Mouse (Mus musculus): ENCODE data around the gene Col20a1. TPM values are rescaled to one million over a fixed set of nuclear protein-coding genes. Genes with fewer than 3 reads are reported as not detected.

Gene Col20a1
- polyA plus RNA-seq, 1 experiment: 1.1 TPM

DNA sequence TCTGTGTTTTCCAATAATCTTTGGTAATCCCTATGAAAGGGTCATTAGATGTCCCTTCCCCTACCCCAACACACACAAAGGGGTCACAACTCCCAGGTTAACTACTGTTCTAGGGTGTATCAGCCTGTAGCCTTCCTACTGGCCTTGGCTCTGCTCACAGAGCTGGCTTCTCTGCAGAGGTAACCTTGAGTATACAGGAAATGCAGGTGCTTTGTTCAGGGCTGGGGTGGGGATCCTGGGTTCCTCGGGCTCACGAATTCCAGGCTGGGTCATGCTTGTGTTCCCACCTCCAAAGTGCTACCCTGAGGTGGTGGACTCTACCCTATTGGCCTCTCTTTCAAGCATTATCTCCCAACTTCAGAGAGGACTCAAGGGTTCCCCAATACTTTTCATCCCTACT lies 700 bp upstream of the Col20a1 start:
- H3K4me1 ChIP-seq (ENCODE audit: control insufficient read depth, insufficient read depth, insufficient read length, low read length): no peaks in the 10 kb centered on the region
- H3K4me3 ChIP-seq (ENCODE audit: insufficient read depth, low read depth, low read length): no peak overlapping the region
- no peak overlapping the region for H3K27ac ChIP-seq (replicated peaks; ENCODE audit: low read depth, low read length)

GRCm38 (mm10) chr2:180987001-180987400 lies 666 bp downstream of the Col20a1 start:
- Histone ChIP-seq H3K27ac (replicated peaks; ENCODE audit: low read depth, low read length) (no peak overlapping the region), H3K4me3 (ENCODE audit: insufficient read depth, low read depth, low read length) (no peak overlapping the region), H3K4me1 (ENCODE audit: control insufficient read depth, insufficient read depth, insufficient read length, low read length) (no peaks in the 10 kb centered on the region)

DNA sequence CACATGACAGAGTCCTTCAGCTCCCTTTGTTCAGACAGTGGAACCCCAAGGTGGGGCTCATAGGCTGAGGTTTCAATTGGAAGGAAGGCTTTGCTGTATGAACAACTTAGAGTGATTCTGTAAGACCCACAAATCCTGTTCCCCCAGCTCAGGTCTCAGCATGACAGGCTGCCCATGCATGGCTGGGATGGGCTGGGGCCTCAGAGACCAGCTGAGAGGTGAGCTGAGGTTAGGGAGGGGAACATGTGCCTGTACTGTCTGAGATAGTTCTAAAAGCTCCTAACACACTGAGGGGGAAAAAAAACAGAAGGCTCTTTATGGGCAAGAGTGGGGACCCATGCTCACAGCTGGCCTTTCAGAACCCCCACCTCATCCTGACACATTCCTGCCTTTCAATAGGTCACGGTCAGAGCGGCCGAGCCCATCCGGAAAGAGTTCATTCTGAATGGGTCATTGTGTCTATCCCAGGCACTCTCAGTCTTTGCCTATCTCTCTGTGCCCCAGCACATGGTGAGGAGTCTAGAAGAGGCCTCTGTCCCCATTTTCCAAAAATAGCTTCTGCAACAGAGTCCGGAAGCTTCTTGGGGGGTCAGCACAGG lies 1.2 kb downstream of the Col20a1 start:
- no peak overlapping the region for H3K4me3 ChIP-seq (ENCODE audit: insufficient read depth, low read depth, low read length)
- no peak overlapping the region for H3K27ac ChIP-seq (replicated peaks; ENCODE audit: low read depth, low read length)
- H3K4me1 ChIP-seq (ENCODE audit: control insufficient read depth, insufficient read depth, insufficient read length, low read length): no peaks in the 10 kb centered on the region

DNA sequence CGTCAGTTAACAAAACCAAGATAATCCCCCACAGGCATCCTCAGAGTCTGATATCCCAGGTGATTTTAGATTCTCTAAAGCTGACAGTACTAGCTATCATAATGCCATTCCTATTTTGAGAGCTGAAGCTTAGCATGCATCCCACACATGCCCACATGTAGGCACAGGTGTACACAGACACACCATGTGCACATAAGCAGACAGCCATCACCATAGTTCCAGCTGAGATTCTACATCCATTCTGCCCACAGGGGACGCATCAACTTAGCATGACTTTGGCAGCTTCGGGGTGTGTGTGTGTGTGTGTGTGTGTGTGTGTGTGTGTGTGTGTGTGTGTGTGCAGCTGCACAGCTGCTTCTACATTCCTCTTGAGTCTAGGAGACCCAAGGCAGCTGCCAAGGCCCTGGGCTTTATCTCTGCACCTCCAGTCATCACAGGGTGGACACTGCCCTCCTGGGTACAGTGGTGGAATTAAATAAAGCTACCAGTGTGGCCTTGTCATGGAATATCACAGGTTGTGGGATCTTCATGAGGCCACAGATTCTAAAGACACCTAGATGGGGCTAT lies 2.1 kb downstream of the Col20a1 start:
- Histone ChIP-seq H3K4me3 (ENCODE audit: insufficient read depth, low read depth, low read length) (no peak overlapping the region), H3K4me1 (ENCODE audit: control insufficient read depth, insufficient read depth, insufficient read length, low read length) (no peaks in the 10 kb centered on the region), H3K27ac (replicated peaks; ENCODE audit: low read depth, low read length) (no peak overlapping the region)

DNA sequence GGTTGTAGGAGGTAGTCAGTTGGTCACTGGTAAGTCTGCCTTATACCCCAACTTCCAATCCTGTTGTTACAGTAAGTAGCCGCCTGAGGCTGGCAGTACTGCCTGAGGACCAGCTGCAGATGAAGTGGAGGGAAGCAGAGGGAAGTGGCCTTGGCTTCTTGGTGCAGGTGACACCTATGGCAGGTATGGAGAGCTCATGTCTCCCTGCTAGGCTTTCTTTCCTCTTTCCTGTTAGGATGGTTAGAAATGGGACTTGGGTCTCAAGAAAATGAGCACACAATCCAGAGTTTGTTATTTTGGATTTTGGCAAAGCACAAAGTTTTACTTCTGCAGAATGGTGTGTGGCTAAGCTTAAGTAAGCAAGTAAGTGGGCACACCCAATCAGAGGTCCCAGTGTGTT lies 2.6 kb downstream of the Col20a1 start:
- H3K4me1 ChIP-seq (ENCODE audit: control insufficient read depth, insufficient read depth, insufficient read length, low read length): no peaks in the 10 kb centered on the region
- H3K27ac ChIP-seq (replicated peaks; ENCODE audit: low read depth, low read length): no peak overlapping the region
- H3K4me3 ChIP-seq (ENCODE audit: insufficient read depth, low read depth, low read length): no peak overlapping the region

GRCm38 (mm10) chr2:180990347-180990746 lies 4.0 kb downstream of the Col20a1 start:
- no peaks in the 10 kb centered on the region for H3K4me1 ChIP-seq (ENCODE audit: control insufficient read depth, insufficient read depth, insufficient read length, low read length)
- no peak overlapping the region for H3K27ac ChIP-seq (replicated peaks; ENCODE audit: low read depth, low read length)
- no peak overlapping the region for H3K4me3 ChIP-seq (ENCODE audit: insufficient read depth, low read depth, low read length)

DNA sequence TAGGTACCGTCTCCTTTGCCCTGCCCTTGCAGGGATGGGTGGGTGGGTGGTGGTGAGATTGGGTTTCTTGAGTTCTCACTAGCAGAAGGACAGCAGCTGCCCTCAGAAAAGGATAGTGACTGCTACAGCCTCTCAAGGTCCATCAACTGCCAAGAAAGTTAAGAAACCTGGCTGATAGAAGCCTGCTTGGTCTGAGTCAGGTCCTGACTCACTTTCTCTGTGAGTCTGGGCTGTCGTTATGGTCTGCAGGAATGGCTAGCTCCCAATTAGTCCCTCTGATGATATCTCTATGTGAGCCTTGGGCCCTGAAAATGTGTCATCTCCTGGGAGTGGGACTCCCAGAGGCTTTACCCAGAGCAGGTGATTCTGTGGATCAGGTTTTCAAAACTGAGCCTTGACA lies 8.0 kb downstream of the Col20a1 start:
- Histone ChIP-seq H3K4me3 (ENCODE audit: insufficient read depth, low read depth, low read length) (no peak overlapping the region), H3K27ac (replicated peaks; ENCODE audit: low read depth, low read length) (no peak overlapping the region), H3K4me1 (ENCODE audit: control insufficient read depth, insufficient read depth, insufficient read length, low read length) (no peaks in the 10 kb centered on the region)

DNA sequence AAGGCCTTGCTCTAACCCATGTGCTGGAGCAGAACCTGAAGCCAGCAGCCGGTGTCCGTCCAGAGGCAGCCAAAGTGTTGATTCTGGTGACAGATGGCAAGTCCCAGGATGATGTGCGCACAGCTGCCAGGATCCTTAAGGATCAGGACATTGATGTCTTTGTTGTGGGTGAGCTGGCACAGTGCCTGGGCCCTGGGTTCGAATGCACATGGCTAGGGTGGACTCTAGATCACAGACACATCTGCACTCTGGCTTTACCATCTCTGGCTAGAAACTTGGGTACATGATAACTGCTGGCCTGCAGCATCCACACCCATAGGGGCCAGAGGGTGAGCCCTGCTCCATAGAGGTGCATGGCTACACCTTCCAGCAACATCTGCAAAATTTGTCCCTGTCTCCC lies 9.1 kb downstream of the Col20a1 start:
- no peak overlapping the region for H3K4me3 ChIP-seq (ENCODE audit: insufficient read depth, low read depth, low read length)
- H3K4me1 ChIP-seq (ENCODE audit: control insufficient read depth, insufficient read depth, insufficient read length, low read length): no peaks in the 10 kb centered on the region
- H3K27ac ChIP-seq (replicated peaks; ENCODE audit: low read depth, low read length): no peak overlapping the region

DNA sequence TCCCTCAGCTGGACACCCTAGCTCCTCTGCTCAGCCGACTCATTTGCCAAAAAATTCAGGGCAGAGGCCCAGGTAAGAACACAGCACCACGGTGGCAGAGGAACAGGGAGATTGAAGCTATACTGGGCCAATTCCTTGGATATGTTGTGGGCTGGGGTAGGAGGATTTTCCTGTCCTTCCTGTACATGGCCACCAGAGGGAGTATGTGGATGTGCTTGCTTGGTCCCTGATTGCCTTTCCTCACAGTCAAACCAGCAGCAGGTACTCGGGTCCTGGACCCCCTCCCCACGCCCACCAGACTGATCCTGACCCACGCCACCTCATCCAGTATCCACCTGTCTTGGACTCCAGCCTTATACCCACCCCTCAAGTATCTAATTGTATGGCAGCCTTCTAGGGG lies 10.1 kb downstream of the Col20a1 start:
- Histone ChIP-seq H3K27ac (replicated peaks; ENCODE audit: low read depth, low read length) (no peak overlapping the region), H3K4me1 (ENCODE audit: control insufficient read depth, insufficient read depth, insufficient read length, low read length) (no peaks in the 10 kb centered on the region), H3K4me3 (ENCODE audit: insufficient read depth, low read depth, low read length) (no peak overlapping the region)

DNA sequence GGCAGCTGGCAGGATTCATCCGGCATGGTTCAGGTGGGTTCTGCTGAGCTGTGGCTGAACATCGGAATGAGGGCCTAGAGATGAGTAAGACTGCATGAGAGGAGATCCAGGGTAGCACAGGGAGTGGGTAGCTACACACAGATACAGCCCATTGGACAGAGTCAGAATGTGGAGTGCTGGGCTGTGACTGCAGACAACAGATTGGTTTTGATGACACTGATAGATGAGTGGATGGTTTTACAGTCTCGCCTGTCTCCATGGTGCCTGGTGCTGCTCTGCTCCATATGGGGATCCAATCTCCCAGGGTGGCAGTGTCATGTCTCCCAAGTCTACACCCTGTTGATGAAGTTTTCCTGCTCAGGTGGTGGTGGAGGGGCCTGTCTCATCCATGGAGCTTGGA lies 10.6 kb downstream of the Col20a1 start:
- Histone ChIP-seq H3K27ac (replicated peaks; ENCODE audit: low read depth, low read length) (no peak overlapping the region), H3K4me3 (ENCODE audit: insufficient read depth, low read depth, low read length) (no peak overlapping the region), H3K4me1 (ENCODE audit: control insufficient read depth, insufficient read depth, insufficient read length, low read length) (no peaks in the 10 kb centered on the region)

- Histone ChIP-seq H3K4me3 (ENCODE audit: insufficient read depth, low read depth, low read length) (no peak overlapping the region), H3K4me1 (ENCODE audit: control insufficient read depth, insufficient read depth, insufficient read length, low read length) (no peaks in the 10 kb centered on the region), H3K27ac (replicated peaks; ENCODE audit: low read depth, low read length) (no peak overlapping the region)
Observed at GRCm38 (mm10) chr2:181007054-181007453, 20.7 kb downstream of the Col20a1 start.

DNA sequence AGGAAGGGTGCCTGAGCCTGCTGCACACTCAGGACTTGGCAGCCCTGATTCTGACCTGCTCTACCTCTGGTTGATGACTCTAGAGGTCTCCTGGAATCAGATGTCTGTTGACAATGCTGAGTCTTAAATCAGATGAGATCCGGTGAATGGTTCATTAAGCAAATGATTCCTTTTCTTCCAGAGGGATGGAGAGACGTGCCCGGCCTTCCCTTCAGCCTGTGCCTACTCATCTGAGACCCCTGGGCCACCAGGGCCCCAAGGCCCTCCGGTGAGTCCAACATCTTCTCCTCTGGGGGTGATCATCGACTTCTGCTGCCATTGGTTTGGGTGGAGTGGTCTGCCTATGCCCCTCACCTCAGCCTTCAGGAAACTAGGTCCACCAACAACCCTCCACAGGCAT lies 22.0 kb downstream of the Col20a1 start:
- Histone ChIP-seq H3K4me3 (ENCODE audit: insufficient read depth, low read depth, low read length) (no peak overlapping the region), H3K27ac (replicated peaks; ENCODE audit: low read depth, low read length) (no peak overlapping the region), H3K4me1 (ENCODE audit: control insufficient read depth, insufficient read depth, insufficient read length, low read length) (no peaks in the 10 kb centered on the region)

GRCm38 (mm10) chr2:181031406-181031934 lies 45.1 kb downstream of the Col20a1 start:
- Histone ChIP-seq H3K4me1 (ENCODE audit: control insufficient read depth, insufficient read depth, insufficient read length, low read length) (no peaks in the 10 kb centered on the region), H3K4me3 (ENCODE audit: insufficient read depth, low read depth, low read length) (no peak overlapping the region), H3K27ac (replicated peaks; ENCODE audit: low read depth, low read length) (no peak overlapping the region)

- Histone ChIP-seq H3K27ac (replicated peaks; ENCODE audit: low read depth, low read length) (no peak overlapping the region), H3K4me1 (ENCODE audit: control insufficient read depth, insufficient read depth, insufficient read length, low read length) (no peaks in the 10 kb centered on the region), H3K4me3 (ENCODE audit: insufficient read depth, low read depth, low read length) (no peak overlapping the region)
Observed at GRCm38 (mm10) chr2:181032407-181032806, 46.1 kb downstream of the Col20a1 start.

- H3K4me1 ChIP-seq (ENCODE audit: control insufficient read depth, insufficient read depth, insufficient read length, low read length): no peaks in the 10 kb centered on the region
- no peak overlapping the region for H3K27ac ChIP-seq (replicated peaks; ENCODE audit: low read depth, low read length)
- H3K4me3 ChIP-seq (ENCODE audit: insufficient read depth, low read depth, low read length): no peak overlapping the region
Observed at GRCm38 (mm10) chr2:181033310-181033709, 47.0 kb downstream of the Col20a1 start.

- 0 out of 2 replicates have a peak, but pooled peaks cover 3% of the 10 kb centered on the region for H3K4me1 ChIP-seq (ENCODE audit: control insufficient read depth, insufficient read depth, insufficient read length, low read length)
- no peak overlapping the region for H3K4me3 ChIP-seq (ENCODE audit: insufficient read depth, low read depth, low read length)
- no peak overlapping the region for H3K27ac ChIP-seq (replicated peaks; ENCODE audit: low read depth, low read length)
Observed at GRCm38 (mm10) chr2:181035186-181035585, 48.9 kb downstream of the Col20a1 start.
